Mouse (Mus musculus): ENCODE results near the gene Col26a1. TPM values are rescaled to one million over a fixed set of nuclear protein-coding genes. Genes with fewer than 3 reads are reported as not detected.

The Col26a1 gene
- polyA plus RNA-seq, 1 experiment: 5.6 TPM

DNA sequence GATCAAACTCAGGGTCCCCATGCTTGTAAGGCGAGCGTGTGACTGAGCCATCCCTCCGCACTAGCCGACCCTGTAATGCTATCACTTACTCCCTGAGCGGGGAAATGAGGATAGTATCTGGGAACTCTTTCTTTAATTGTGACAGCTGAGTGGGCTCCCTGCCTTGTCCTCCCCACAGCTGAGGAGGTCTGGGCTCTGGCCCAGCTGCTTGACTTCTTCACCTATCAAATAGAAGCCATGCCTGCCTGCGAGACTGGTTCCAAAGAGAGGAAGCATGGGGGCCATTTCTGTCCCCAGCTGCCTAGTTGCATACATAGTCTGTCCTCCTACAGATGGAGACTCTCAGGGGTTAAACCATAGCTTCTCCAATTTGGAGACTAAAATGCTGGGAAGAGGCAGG is 78.0 kb downstream of the Col26a1 start:
- Histone ChIP-seq H3K36me3 (ENCODE audit: control insufficient read depth, insufficient read depth, low read length) (no peaks in the 10 kb centered on the region), H3K4me1 (ENCODE audit: control insufficient read depth, insufficient read depth, low read length) (no peaks in the 10 kb centered on the region), H3K27me3 (replicated peaks; ENCODE audit: control insufficient read depth, insufficient read depth, low read length) (no peaks in the 10 kb centered on the region), H3K4me3 (ENCODE audit: insufficient read depth, low read depth, low read length) (no peak overlapping the region), H3K27ac (ENCODE audit: insufficient read depth, low read depth, low read length) (no peak overlapping the region)
- WGBS: 78% methylated on average over 6 of the region's 6 CpGs
- TF ChIP-seq CTCF (conservative IDR thresholded peaks at IDR 0.05; ENCODE audit: insufficient read depth, insufficient read length, low read depth, low read length) (no peak), POLR2A (IDR thresholded peaks at IDR 0.05; ENCODE audit: low read depth, low read length) (no peak)
- DNase-seq: no peak

GRCm38 (mm10) chr5:136804246-136804645 is 78.8 kb downstream of the Col26a1 start:
- Histone ChIP-seq H3K36me3 (ENCODE audit: control insufficient read depth, insufficient read depth, low read length) (no peaks in the 10 kb centered on the region), H3K27ac (ENCODE audit: insufficient read depth, low read depth, low read length) (no peak overlapping the region), H3K4me3 (ENCODE audit: insufficient read depth, low read depth, low read length) (no peak overlapping the region), H3K27me3 (replicated peaks; ENCODE audit: control insufficient read depth, insufficient read depth, low read length) (no peaks in the 10 kb centered on the region), H3K4me1 (ENCODE audit: control insufficient read depth, insufficient read depth, low read length) (no peaks in the 10 kb centered on the region)
- TF ChIP-seq POLR2A (IDR thresholded peaks at IDR 0.05; ENCODE audit: low read depth, low read length): no peak
- no peak for TF ChIP-seq CTCF (conservative IDR thresholded peaks at IDR 0.05; ENCODE audit: insufficient read depth, insufficient read length, low read depth, low read length)
- no peak for DNase-seq
- WGBS: 86% methylated on average over 1 of the region's 1 CpGs

DNA sequence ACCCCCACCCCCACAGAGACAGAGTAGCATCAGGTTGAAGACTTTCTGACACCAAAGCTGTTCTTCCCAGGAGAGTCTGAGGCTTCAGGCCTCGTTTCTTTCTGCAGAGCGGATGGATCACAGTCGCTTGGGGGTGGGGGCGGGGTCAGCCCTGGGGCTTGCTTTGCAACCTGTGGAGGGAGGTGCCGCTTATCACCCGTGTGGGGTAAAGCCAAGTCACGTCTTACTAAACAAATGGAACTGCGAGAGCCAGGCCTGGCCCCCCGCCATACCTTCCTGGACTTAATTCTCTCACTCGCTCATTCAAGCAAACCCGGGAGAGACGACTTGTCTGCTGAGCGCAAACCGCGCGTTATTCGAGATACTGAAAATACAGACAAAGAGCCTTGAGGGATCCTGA is 80.3 kb downstream of the Col26a1 start:
- H3K4me1 ChIP-seq (ENCODE audit: control insufficient read depth, insufficient read depth, low read length): no peaks in the 10 kb centered on the region
- H3K27ac ChIP-seq (ENCODE audit: insufficient read depth, low read depth, low read length): no peak overlapping the region
- WGBS: 13% methylated on average over 17 of the region's 17 CpGs
- no peak overlapping the region for H3K4me3 ChIP-seq (ENCODE audit: insufficient read depth, low read depth, low read length)
- TF ChIP-seq CTCF (conservative IDR thresholded peaks at IDR 0.05; ENCODE audit: insufficient read depth, insufficient read length, low read depth, low read length): no peak
- no peak for TF ChIP-seq POLR2A (IDR thresholded peaks at IDR 0.05; ENCODE audit: low read depth, low read length)
- H3K36me3 ChIP-seq (ENCODE audit: control insufficient read depth, insufficient read depth, low read length): no peaks in the 10 kb centered on the region
- H3K27me3 ChIP-seq (replicated peaks; ENCODE audit: control insufficient read depth, insufficient read depth, low read length): no peaks in the 10 kb centered on the region
- peak; percentile 2 for DNase-seq

DNA sequence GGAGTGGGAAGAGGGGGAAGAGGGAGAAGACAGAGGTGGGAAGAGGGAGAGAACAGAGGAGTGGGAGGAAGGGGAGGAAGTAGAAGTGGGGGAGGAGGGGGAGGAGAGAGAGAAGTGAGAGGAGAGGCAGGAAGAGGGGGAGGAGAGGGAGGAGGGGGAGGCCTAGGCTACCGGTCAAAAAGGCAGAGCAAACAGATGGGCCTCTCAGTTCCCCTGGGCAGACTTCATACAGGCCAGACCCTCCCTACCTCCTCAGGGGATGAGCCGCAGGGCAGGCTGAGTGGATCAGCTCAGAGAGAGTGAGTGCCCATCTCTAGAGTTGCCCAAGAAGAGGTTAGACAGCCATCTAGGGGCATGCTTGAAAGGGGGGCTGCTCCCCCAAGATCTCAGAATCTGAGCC is 86.1 kb downstream of the Col26a1 start:
- no peak overlapping the region for H3K4me3 ChIP-seq (ENCODE audit: insufficient read depth, low read depth, low read length)
- DNase-seq: no peak
- no peak for TF ChIP-seq POLR2A (IDR thresholded peaks at IDR 0.05; ENCODE audit: low read depth, low read length)
- TF ChIP-seq CTCF (conservative IDR thresholded peaks at IDR 0.05; ENCODE audit: insufficient read depth, insufficient read length, low read depth, low read length): no peak
- no peaks in the 10 kb centered on the region for H3K4me1 ChIP-seq (ENCODE audit: control insufficient read depth, insufficient read depth, low read length)
- no peak overlapping the region for H3K27ac ChIP-seq (ENCODE audit: insufficient read depth, low read depth, low read length)
- no peaks in the 10 kb centered on the region for H3K27me3 ChIP-seq (replicated peaks; ENCODE audit: control insufficient read depth, insufficient read depth, low read length)
- 34% methylated on average over 2 of the region's 2 CpGs for WGBS
- no peaks in the 10 kb centered on the region for H3K36me3 ChIP-seq (ENCODE audit: control insufficient read depth, insufficient read depth, low read length)

DNA sequence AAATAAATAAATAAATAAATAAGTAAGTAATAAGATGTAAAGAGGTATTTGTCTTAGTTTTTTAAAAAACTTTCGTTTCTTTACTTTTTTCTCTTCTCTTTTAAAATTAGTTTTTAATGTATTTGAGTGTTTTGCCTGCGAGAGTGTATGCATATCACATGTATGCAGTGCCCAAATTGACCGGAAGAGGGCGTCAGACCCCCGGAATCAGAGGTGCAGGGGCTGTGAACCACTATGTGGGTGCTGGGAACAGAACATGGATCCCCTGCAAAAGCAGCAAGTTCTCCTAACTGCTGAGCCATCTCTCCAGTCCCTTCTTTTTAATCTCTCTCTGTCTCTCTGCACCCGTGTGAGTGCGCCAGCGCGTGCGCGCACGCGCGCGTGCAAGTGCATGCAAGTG is 89.2 kb downstream of the Col26a1 start:
- Histone ChIP-seq H3K4me1 (ENCODE audit: control insufficient read depth, insufficient read depth, low read length) (no peaks in the 10 kb centered on the region), H3K27me3 (replicated peaks; ENCODE audit: control insufficient read depth, insufficient read depth, low read length) (no peaks in the 10 kb centered on the region), H3K36me3 (ENCODE audit: control insufficient read depth, insufficient read depth, low read length) (no peaks in the 10 kb centered on the region), H3K4me3 (ENCODE audit: insufficient read depth, low read depth, low read length) (no peak overlapping the region), H3K27ac (ENCODE audit: insufficient read depth, low read depth, low read length) (no peak overlapping the region)
- no peak for DNase-seq
- WGBS: 92% methylated on average over 15 of the region's 15 CpGs
- TF ChIP-seq POLR2A (IDR thresholded peaks at IDR 0.05; ENCODE audit: low read depth, low read length) (no peak), CTCF (conservative IDR thresholded peaks at IDR 0.05; ENCODE audit: insufficient read depth, insufficient read length, low read depth, low read length) (no peak)

- Histone ChIP-seq H3K27me3 (replicated peaks; ENCODE audit: control insufficient read depth, insufficient read depth, low read length) (no peaks in the 10 kb centered on the region), H3K4me3 (ENCODE audit: insufficient read depth, low read depth, low read length) (no peak overlapping the region), H3K36me3 (ENCODE audit: control insufficient read depth, insufficient read depth, low read length) (no peaks in the 10 kb centered on the region), H3K27ac (ENCODE audit: insufficient read depth, low read depth, low read length) (no peak overlapping the region), H3K4me1 (ENCODE audit: control insufficient read depth, insufficient read depth, low read length) (no peaks in the 10 kb centered on the region)
- no peak for DNase-seq
- TF ChIP-seq POLR2A (IDR thresholded peaks at IDR 0.05; ENCODE audit: low read depth, low read length) (no peak), CTCF (conservative IDR thresholded peaks at IDR 0.05; ENCODE audit: insufficient read depth, insufficient read length, low read depth, low read length) (no peak)
- WGBS: 87% methylated on average over 10 of the region's 10 CpGs
Observed at GRCm38 (mm10) chr5:136792541-136792940, 90.5 kb downstream of the Col26a1 start.

DNA sequence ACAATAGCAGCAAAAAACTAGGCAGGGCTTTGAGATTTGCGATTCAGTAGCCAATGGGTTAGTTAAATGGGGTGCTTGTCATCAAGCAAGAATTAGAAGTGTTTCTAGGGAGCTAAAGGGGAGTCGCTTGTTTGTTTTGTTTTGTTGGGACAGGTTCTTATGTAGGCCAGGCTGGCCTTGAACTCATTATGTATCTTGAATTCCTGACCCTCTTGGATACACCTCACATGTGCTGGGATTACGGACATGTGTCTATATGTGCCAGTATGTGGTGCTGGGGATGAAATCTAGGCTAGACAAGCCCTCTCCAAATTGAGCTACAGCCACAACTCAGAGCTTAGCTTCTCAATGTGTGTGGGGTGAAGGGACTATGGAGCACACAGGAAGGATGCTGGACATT is 91.8 kb downstream of the Col26a1 start:
- H3K4me1 ChIP-seq (ENCODE audit: control insufficient read depth, insufficient read depth, low read length): no peaks in the 10 kb centered on the region
- WGBS: 63% methylated on average over 3 of the region's 3 CpGs
- H3K27ac ChIP-seq (ENCODE audit: insufficient read depth, low read depth, low read length): no peak overlapping the region
- H3K4me3 ChIP-seq (ENCODE audit: insufficient read depth, low read depth, low read length): no peak overlapping the region
- no peaks in the 10 kb centered on the region for H3K36me3 ChIP-seq (ENCODE audit: control insufficient read depth, insufficient read depth, low read length)
- DNase-seq: no peak
- TF ChIP-seq POLR2A (IDR thresholded peaks at IDR 0.05; ENCODE audit: low read depth, low read length): no peak
- TF ChIP-seq CTCF (conservative IDR thresholded peaks at IDR 0.05; ENCODE audit: insufficient read depth, insufficient read length, low read depth, low read length): no peak
- H3K27me3 ChIP-seq (replicated peaks; ENCODE audit: control insufficient read depth, insufficient read depth, low read length): no peaks in the 10 kb centered on the region
